Mouse (Mus musculus): ENCODE results near the gene Dnpep.

Dnpep gene
- long read RNA-seq, experiment 1, transcript Dnpep-209 (14 exons, 1,862 nt) = minor isoform, 7 of 118 reads
- long read RNA-seq, experiment 1, transcript Dnpep-202 (15 exons, 1,571 nt) = minor isoform, 25 of 118 reads
- long read RNA-seq, experiment 1, transcript Dnpep-201 (15 exons, 2,488 nt) = major isoform, 75 of 118 reads
- long read RNA-seq, experiment 1, partial matches to known transcripts = 5 of 118 reads
- long read RNA-seq, experiment 1, other reads (novel, unspliced or antisense) = 6 of 118 reads
- long read RNA-seq, experiment 2, transcript Dnpep-202 (15 exons, 1,571 nt) = minor isoform, 13 of 115 reads
- long read RNA-seq, experiment 2, transcript Dnpep-201 (15 exons, 2,488 nt) = major isoform, 80 of 115 reads
- long read RNA-seq, experiment 2, transcript Dnpep-209 (14 exons, 1,862 nt) = minor isoform, 8 of 115 reads
- long read RNA-seq, experiment 2, partial matches to known transcripts = 4 of 115 reads
- long read RNA-seq, experiment 2, other reads (novel, unspliced or antisense) = 10 of 115 reads

- intact Hi-C loops (cut with DNase I) = no loop called here
Observed at GRCm38 (mm10) chr1:75317241-75318201, at the start of gene Dnpep. Dnpep (minus strand) TSS chr1:75317990.

GRCm38 (mm10) chr1:75365510-75366137 lies 47.8 kb upstream of the Dnpep start:
- intact Hi-C loops (cut with DNase I) = no loop called here

- intact Hi-C loops (cut with DNase I) = no loop called here
Observed at GRCm38 (mm10) chr1:75363868-75364267, 46.1 kb upstream of the Dnpep start.

DNA sequence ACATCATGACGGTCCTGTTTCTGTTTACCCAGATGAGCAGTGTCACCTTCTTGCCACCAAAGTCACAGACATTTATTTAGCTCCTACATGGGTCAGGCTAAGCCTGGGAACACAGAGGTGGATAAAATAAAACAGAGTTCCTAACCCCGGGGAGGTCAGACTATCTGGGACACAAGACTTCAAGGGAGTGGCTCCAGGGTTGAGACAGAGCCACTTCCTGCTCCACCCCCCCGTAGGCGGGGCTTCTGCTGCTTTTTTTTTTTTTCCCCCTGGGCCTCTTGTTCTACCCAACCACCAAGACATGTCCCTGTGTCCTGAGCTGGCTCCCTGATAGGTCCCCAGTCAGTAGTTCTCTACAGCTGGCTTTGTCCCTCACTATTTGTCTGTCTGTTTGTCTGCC lies 44.0 kb upstream of the Dnpep start:
- intact Hi-C loops (cut with DNase I) = no loop called here

- intact Hi-C loops (cut with DNase I) = no loop called here
Observed at GRCm38 (mm10) chr1:75361123-75361522, 43.3 kb upstream of the Dnpep start.

- intact Hi-C loops (cut with DNase I) = no loop called here
Observed at GRCm38 (mm10) chr1:75360112-75361031, 42.6 kb upstream of the Dnpep start, which contains the start of gene Des. Des (plus strand) TSS chr1:75360329.

- intact Hi-C loops (cut with DNase I) = no loop called here
Observed at GRCm38 (mm10) chr1:75359346-75359745, 41.6 kb upstream of the Dnpep start.

DNA sequence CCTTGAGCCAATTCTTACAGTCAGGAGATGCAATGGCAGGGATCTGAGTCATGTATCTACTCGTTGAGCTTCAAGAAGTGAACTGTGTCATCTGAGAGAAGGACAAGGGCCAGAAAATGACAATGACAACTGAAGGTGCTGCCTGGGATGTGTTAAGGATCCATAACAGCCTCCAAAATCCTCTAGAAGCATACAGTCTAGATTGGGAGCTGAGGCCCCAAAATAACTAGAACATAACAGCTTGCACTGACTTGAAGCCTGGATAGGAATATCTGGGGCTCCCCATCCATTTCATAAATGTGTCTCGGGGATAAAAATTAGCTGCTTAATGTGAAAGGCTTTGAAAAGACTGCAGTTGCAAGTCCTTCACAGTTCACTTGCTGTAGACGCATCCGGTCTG lies 40.2 kb upstream of the Dnpep start:
- intact Hi-C loops (cut with DNase I) = no loop called here

DNA sequence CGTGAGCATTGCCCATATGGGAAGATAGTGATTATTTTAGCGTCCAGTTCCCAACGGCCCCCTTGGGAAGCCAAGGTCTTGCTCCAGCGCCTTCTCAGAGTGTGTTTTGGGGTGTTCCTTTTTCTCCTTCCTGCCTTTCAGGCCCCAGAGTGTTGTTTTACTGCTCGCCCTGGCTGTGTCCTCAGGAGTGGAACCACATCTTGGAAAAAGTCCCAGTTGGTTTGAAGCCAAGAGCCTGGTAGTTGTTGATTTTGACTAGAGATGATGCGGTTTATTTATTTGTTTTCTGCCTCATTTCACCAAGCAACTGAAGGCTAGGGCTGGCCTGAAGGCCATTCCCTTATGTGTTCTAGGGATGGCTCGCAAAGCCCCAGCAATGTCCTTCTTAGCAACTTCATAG lies 39.5 kb upstream of the Dnpep start:
- intact Hi-C loops (cut with DNase I) = no loop called here

- intact Hi-C loops (cut with DNase I) = loop anchor here (10.0 kb wide), 1 partner anchor 246 kb away; no protein-coding TSS in a partner anchor
Observed at GRCm38 (mm10) chr1:75349275-75349674, 31.5 kb upstream of the Dnpep start.

DNA sequence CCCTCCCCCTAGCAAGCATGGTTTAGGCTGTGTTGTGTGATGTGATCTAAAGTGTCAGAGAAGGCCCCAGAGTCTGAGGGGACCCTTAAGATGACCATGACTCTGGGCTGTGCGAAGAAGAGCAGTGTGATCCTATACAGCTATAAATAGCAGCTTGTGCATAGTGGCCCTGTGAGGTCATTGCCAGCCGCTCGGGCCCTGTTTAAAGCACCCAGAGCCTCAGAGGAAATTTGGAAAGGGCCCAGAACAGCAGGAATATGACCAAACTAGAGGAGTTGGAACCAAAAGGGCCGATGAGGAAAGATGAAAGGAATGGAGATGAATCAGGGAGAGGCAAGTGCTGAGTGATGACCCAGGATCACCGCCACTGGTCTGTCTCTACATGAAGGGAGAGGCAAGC lies 29.5 kb upstream of the Dnpep start:
- intact Hi-C loops (cut with DNase I) = loop anchor here (10.0 kb wide), 1 partner anchor 248 kb away; no protein-coding TSS in a partner anchor

- intact Hi-C loops (cut with DNase I) = loop anchor here (10.0 kb wide), 1 partner anchor 250 kb away; no protein-coding TSS in a partner anchor
Observed at GRCm38 (mm10) chr1:75345036-75345935, 27.5 kb upstream of the Dnpep start.

DNA sequence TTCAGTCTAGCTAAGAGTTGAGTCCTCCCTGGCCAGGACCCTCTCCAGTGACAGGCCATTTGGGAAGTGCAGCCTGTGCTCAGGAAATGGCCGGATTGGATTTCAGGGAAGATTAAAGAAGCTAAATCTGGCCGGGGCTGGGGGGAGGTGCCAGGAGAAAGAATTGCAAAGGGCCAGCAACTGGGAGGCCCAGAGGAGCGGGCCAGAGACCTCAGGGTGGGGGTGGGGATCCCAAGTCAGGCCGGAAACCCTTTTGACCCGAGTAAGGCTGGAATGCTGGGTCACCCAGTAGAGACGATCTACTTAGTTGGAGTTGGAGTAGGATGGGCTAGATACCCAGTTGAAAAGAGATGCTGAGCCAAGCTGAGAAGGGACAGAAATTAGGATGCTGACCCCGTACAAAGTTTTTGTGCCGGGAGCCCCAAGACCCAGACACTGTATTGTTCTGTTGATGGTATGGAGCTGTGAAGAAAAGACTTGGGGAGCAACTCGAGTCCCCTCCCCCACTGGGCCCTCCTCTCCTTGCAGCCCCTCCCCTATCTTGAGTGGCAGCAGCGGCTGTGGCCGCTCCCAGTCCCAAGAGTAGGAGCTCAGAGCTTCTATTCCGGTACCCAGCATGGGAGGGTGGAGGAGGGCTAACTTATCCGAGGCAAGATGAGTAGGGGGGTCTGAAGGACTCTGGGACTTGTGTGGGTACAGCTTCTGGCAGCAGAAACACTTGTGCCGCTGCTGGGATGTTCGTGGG lies 26.7 kb upstream of the Dnpep start:
- intact Hi-C loops (cut with DNase I) = loop anchor here (5.0 to 10.0 kb wide), 2 partner anchors 103 to 250 kb away; no protein-coding TSS in a partner anchor

- intact Hi-C loops (cut with DNase I) = loop anchor here (1.0 to 10.0 kb wide), 3 partner anchors 104 to 252 kb away; no protein-coding TSS in a partner anchor
Observed at GRCm38 (mm10) chr1:75342874-75343416, 25.2 kb upstream of the Dnpep start.

DNA sequence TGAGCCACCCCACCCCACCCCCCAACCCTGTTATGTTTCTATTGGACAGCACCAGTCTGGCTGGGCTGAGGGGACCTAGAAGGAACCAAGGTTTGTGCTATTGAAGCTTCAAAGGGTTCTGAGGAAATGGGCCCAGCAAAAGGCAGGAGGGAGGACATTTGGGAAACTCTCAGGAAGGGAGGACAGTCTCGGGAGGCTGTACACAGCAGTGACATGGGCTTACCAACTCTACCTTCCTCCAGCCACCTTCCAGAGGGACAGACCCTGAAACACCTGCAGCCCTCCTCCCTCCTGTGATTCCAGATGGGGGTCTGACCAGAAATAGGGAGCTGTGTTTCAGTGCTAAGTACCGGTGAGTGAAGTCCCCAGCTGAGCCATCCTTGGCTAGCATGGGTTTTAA lies 22.7 kb upstream of the Dnpep start:
- intact Hi-C loops (cut with DNase I) = loop anchor here (5.0 to 10.0 kb wide), 2 partner anchors 107 to 254 kb away; no protein-coding TSS in a partner anchor

GRCm38 (mm10) chr1:75339337-75339736 lies 21.5 kb upstream of the Dnpep start:
- intact Hi-C loops (cut with DNase I) = no loop called here

- intact Hi-C loops (cut with DNase I) = no loop called here
Observed at GRCm38 (mm10) chr1:75338091-75338694, 20.4 kb upstream of the Dnpep start.
